Mouse (Mus musculus): Measurements from ENCODE around the gene Cdk8. TPM values are rescaled to one million over a fixed set of nuclear protein-coding genes. Genes with fewer than 3 reads are reported as not detected.

Gene Cdk8
- total RNA-seq, 1 experiment, result 63.9 TPM

- no peaks in the 10 kb centered on the region for H3K4me1 ChIP-seq (ENCODE audit: control insufficient read depth in 2 of 2, insufficient read depth in 2 of 2, low read length in 2 of 2, poor library complexity in 1 of 2)
- peak within 1 kb of the TSS; percentile 90 for H3K9ac ChIP-seq (ENCODE audit: insufficient read depth, low read depth, low read length, poor library complexity, severe bottlenecking)
- in situ Hi-C loops (cut with MboI; ENCODE audit: low sequenced_read_pairs in 2 of 2, unreplicated experiment in 2 of 2), result no loop called here
- TF ChIP-seq MAFK (IDR thresholded peaks at IDR 0.05; ENCODE audit: insufficient read depth, low read depth, low read length) (no peak), HCFC1 (IDR thresholded peaks at IDR 0.05; ENCODE audit: borderline replicate concordance, insufficient read depth, low read length) (peak; percentile 77; the same call in 1 of the 2 replicates)
- no peaks in the 10 kb centered on the region for H3K36me3 ChIP-seq (ENCODE audit: control insufficient read depth, insufficient read depth, low read length, poor library complexity, severe bottlenecking)
- DNase-seq (ENCODE audit: low read depth, low spot score), result peak; percentile 88
- H3K9me3 ChIP-seq (ENCODE audit: control insufficient read depth, insufficient read depth, low read depth, low read length), result no peaks in the 10 kb centered on the region
- peak within 1 kb of the TSS; percentile 94 to 97 for H3K4me3 ChIP-seq (ENCODE audit: insufficient read depth in 1 of 2, low read depth in 1 of 2, low read length in 2 of 2, poor library complexity in 1 of 2, severe bottlenecking in 1 of 2)
- peak within 1 kb of the TSS; percentile 79; the same call in 1 of the 2 replicates for H3K27ac ChIP-seq (ENCODE audit: insufficient read depth, low read depth, low read length, poor library complexity, severe bottlenecking)
These were observed 9.9 kb upstream of the Cdk8 start, which contains the start of gene Rnf6 for GRCm38 (mm10) chr5:146220879-146221714. Gene Rnf6 (minus strand): TSS chr5:146221555.

DNA sequence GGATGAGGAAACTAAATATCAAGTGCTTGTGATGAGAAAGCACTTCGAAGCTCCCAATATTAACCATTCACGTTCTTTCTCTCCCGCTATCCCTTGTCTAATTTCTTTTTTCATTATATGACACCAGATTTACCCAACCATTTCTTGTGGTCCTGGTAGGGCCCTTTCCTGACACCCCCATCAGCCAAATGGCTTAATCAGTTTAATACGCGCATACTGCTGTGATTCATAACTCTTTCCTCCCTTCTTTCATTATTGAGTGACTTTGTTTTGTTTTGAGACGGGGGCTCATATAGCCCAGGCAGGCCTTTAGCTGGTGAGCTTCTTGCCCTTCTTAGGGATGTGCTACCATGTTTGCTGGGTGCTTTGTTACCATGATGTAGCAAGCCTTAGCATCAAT, 9.3 kb upstream of the Cdk8 start:
- in situ Hi-C loops (cut with MboI; ENCODE audit: low sequenced_read_pairs in 2 of 2, unreplicated experiment in 2 of 2), result no loop called here
- Histone ChIP-seq H3K27ac (ENCODE audit: insufficient read depth, low read depth, low read length, poor library complexity, severe bottlenecking) (no peak overlapping the region), H3K9me3 (ENCODE audit: control insufficient read depth, insufficient read depth, low read depth, low read length) (no peaks in the 10 kb centered on the region), H3K9ac (ENCODE audit: insufficient read depth, low read depth, low read length, poor library complexity, severe bottlenecking) (peak overlapping the region; percentile 90; the same call in 1 of the 2 replicates), H3K36me3 (ENCODE audit: control insufficient read depth, insufficient read depth, low read length, poor library complexity, severe bottlenecking) (no peaks in the 10 kb centered on the region), H3K4me1 (ENCODE audit: control insufficient read depth in 2 of 2, insufficient read depth in 2 of 2, low read length in 2 of 2, poor library complexity in 1 of 2) (no peaks in the 10 kb centered on the region), H3K4me3 (ENCODE audit: insufficient read depth in 1 of 2, low read depth in 1 of 2, low read length in 2 of 2, poor library complexity in 1 of 2, severe bottlenecking in 1 of 2) (peak overlapping the region; percentile 94 to 97)
- TF ChIP-seq CHD2 (IDR thresholded peaks at IDR 0.05; ENCODE audit: low read depth, low read length), result no peak
- no peak for TF ChIP-seq MAFK (IDR thresholded peaks at IDR 0.05; ENCODE audit: insufficient read depth, low read depth, low read length)
- TF ChIP-seq ZC3H11A (IDR thresholded peaks at IDR 0.05; ENCODE audit: borderline replicate concordance, low read depth, low read length), result no peak
- TF ChIP-seq HCFC1 (IDR thresholded peaks at IDR 0.05; ENCODE audit: borderline replicate concordance, insufficient read depth, low read length), result no peak
- TF ChIP-seq ZNF384 (IDR thresholded peaks at IDR 0.05; ENCODE audit: low read depth, low read length), result no peak
- no peak for DNase-seq (ENCODE audit: low read depth, low spot score)

DNA sequence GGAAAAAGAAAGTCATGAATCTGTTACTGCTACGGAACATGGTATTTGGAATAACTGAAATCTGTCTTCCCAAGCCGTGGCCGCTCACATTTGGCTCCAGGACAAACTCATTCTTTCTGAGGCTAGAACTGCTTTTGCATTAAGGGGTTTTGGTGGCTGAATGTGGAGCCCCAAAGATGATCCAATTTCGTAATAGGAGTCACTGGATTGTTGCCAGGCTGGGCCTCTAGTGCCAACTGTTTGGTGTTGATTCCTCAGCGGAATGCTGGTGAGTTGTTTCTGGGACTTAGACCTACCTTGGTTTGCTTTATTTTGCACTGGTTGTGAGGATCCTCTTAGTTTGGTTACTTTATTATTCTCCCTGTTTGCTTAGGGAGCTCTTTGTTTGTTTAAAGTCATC, 7.2 kb upstream of the Cdk8 start:
- H3K4me3 ChIP-seq (ENCODE audit: insufficient read depth in 1 of 2, low read depth in 1 of 2, low read length in 2 of 2, poor library complexity in 1 of 2, severe bottlenecking in 1 of 2), result no peak overlapping the region
- TF ChIP-seq ZC3H11A (IDR thresholded peaks at IDR 0.05; ENCODE audit: borderline replicate concordance, low read depth, low read length), result no peak
- no peak for TF ChIP-seq CHD2 (IDR thresholded peaks at IDR 0.05; ENCODE audit: low read depth, low read length)
- no peak for TF ChIP-seq ZNF384 (IDR thresholded peaks at IDR 0.05; ENCODE audit: low read depth, low read length)
- no peak for TF ChIP-seq HCFC1 (IDR thresholded peaks at IDR 0.05; ENCODE audit: borderline replicate concordance, insufficient read depth, low read length)
- TF ChIP-seq MAFK (IDR thresholded peaks at IDR 0.05; ENCODE audit: insufficient read depth, low read depth, low read length), result no peak
- H3K9me3 ChIP-seq (ENCODE audit: control insufficient read depth, insufficient read depth, low read depth, low read length), result no peaks in the 10 kb centered on the region
- no peak overlapping the region for H3K9ac ChIP-seq (ENCODE audit: insufficient read depth, low read depth, low read length, poor library complexity, severe bottlenecking)
- in situ Hi-C loops (cut with MboI; ENCODE audit: low sequenced_read_pairs in 2 of 2, unreplicated experiment in 2 of 2), result no loop called here
- H3K4me1 ChIP-seq (ENCODE audit: control insufficient read depth in 2 of 2, insufficient read depth in 2 of 2, low read length in 2 of 2, poor library complexity in 1 of 2), result no peaks in the 10 kb centered on the region
- H3K27ac ChIP-seq (ENCODE audit: insufficient read depth, low read depth, low read length, poor library complexity, severe bottlenecking), result no peak overlapping the region
- H3K36me3 ChIP-seq (ENCODE audit: control insufficient read depth, insufficient read depth, low read length, poor library complexity, severe bottlenecking), result no peaks in the 10 kb centered on the region
- DNase-seq (ENCODE audit: low read depth, low spot score), result no peak

DNA sequence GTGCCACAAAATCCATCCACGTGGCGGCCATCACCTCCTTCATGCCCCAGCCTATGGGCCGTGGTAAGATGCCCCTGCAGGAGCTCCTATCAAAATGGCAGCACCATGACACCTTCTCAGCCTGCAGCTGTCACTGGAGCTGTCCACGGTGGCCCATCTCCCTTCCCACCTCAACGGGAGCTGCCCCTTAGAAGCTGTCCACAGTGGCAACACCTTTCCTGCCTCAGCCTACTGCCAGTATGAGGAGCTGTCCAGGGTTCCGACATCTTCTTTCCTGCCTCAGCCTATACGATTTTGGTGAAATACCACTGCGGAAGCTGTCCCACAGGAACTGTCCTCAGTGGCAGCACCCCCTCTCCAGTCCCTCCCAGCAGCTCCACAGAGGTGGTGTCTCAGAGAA, 3.5 kb upstream of the Cdk8 start:
- Histone ChIP-seq H3K4me1 (ENCODE audit: control insufficient read depth in 2 of 2, insufficient read depth in 2 of 2, low read length in 2 of 2, poor library complexity in 1 of 2) (no peaks in the 10 kb centered on the region), H3K9ac (ENCODE audit: insufficient read depth, low read depth, low read length, poor library complexity, severe bottlenecking) (no peak overlapping the region), H3K27ac (ENCODE audit: insufficient read depth, low read depth, low read length, poor library complexity, severe bottlenecking) (no peak overlapping the region), H3K36me3 (ENCODE audit: control insufficient read depth, insufficient read depth, low read length, poor library complexity, severe bottlenecking) (no peaks in the 10 kb centered on the region), H3K4me3 (ENCODE audit: insufficient read depth in 1 of 2, low read depth in 1 of 2, low read length in 2 of 2, poor library complexity in 1 of 2, severe bottlenecking in 1 of 2) (no peak overlapping the region), H3K9me3 (ENCODE audit: control insufficient read depth, insufficient read depth, low read depth, low read length) (no peaks in the 10 kb centered on the region)
- TF ChIP-seq HCFC1 (IDR thresholded peaks at IDR 0.05; ENCODE audit: borderline replicate concordance, insufficient read depth, low read length), result no peak
- TF ChIP-seq CHD2 (IDR thresholded peaks at IDR 0.05; ENCODE audit: low read depth, low read length), result no peak
- TF ChIP-seq MAFK (IDR thresholded peaks at IDR 0.05; ENCODE audit: insufficient read depth, low read depth, low read length), result no peak
- no peak for TF ChIP-seq ZNF384 (IDR thresholded peaks at IDR 0.05; ENCODE audit: low read depth, low read length)
- TF ChIP-seq ZC3H11A (IDR thresholded peaks at IDR 0.05; ENCODE audit: borderline replicate concordance, low read depth, low read length), result no peak
- in situ Hi-C loops (cut with MboI; ENCODE audit: low sequenced_read_pairs in 2 of 2, unreplicated experiment in 2 of 2), result no loop called here
- no peak for DNase-seq (ENCODE audit: low read depth, low spot score)
